Mouse (Mus musculus) splenic B cell, adult 2 months (primary cell): Measurements from ENCODE around the gene Acta2.

Experiments used
- DNase-seq: peaks from one replicate; pipeline ENCODE4 v3.0.0-alpha.2; 2011; ENCODE audit warnings: low read depth, low spot score
- H3K27me3 ChIP-seq: 2 replicates; pipeline ENCODE4 v1.6.1; 2012; ENCODE audit warnings: mild to moderate bottlenecking, low read length, moderate library complexity, mixed read lengths; ENCODE audit not compliant: control insufficient read depth, poor library complexity, insufficient read depth, severe bottlenecking
- H3K36me3 ChIP-seq: 2 replicates; pipeline ENCODE4 v1.6.1; 2012; ENCODE audit warnings: mild to moderate bottlenecking, low read length, moderate library complexity, mixed read lengths; ENCODE audit not compliant: control insufficient read depth, poor library complexity, insufficient read depth, severe bottlenecking

The Acta2 gene

DNA sequence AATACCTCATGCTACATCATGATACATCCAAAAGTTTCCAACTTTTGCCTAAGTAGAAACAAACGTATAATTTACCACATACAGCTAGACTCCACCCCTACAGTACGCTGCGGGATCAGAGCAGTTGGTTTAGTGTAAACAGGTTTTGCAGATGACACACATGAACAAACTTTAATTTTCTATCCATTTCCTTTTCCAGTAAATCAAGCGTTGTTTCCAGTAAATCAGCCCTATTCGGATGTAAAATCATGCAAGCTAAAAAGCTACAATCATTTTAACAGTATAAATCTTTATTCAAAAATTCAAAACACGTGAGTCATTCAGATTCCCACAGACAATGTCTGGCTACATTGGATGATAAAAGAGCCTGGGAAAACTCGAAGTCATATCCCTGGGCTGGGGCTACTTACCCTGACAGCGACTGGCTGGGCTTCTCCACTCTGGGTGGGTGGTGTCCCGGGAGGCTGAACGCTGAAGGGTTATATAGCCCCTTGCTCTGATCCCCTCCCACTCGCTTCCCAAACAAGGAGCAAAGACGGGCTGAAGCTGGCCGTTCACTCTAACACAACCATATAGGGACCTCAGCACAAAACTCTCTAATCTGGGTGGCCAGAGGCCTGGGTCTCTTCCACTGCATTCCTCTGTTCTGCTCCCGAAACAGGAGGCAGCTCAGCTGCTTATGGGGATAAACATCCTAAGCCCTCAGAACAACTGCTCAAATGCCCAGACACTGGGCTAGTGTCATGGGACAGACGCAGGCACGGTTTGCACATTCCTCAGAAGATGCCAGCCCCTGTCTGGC, at the start of gene Acta2:
Acta2 (minus strand) TSS at position 711 of the 802 bp plus-strand sequence.
- no peak for DNase-seq
- H3K27me3 ChIP-seq = no peaks in the 10 kb centered on the region
- no peaks in the 10 kb centered on the region for H3K36me3 ChIP-seq

DNA sequence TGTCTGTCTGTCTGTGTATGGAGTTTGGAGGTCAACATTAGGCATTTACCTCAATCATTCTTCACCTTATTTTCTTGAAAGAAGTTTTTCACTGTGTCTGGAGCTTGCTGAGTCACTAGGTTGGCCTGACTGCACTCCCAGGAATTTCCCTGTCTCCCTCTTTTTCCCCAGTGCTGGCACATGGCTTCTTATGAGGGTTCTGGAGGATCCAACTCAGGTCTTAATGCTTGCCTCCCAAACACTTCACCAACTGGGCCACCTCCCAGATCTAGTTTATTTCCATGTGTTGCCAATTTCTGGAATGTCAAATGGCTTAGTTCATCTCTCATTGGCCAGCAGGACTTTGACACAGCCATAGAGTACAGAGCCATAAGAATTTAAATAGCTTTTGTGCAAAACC, 49.5 kb upstream of the Acta2 start:
- DNase-seq = no peak
- H3K36me3 ChIP-seq = 0 out of 2 replicates have a peak, but pooled peaks cover 1% of the 10 kb centered on the region
- no peaks in the 10 kb centered on the region for H3K27me3 ChIP-seq

- DNase-seq = no peak
- no peaks in the 10 kb centered on the region for H3K36me3 ChIP-seq
- H3K27me3 ChIP-seq = no peaks in the 10 kb centered on the region
Observed at GRCm38 (mm10) chr19:34300430-34300829, 45.0 kb upstream of the Acta2 start.

- no peaks in the 10 kb centered on the region for H3K27me3 ChIP-seq
- DNase-seq = no peak
- no peaks in the 10 kb centered on the region for H3K36me3 ChIP-seq
Observed at GRCm38 (mm10) chr19:34299229-34299628, 43.8 kb upstream of the Acta2 start.

DNA sequence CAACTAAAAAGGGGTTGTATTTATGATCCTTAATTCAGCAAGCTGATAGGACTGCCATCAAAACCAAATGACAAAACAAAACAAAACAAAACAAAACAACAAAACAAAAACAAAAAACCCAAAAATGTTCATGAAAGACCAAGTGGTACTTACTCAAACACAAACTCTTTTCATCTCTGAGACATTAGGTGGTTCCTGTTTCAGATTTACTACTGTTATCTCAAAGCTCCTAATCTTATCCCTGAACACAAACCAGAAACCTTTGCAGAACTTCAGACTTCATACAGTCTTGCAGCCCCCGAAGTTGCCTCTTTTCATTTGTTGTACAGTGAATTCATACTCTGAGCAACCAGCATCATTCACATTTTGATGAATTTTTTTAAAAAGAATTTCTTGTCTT, 43.1 kb upstream of the Acta2 start:
- Histone ChIP-seq H3K27me3 (no peaks in the 10 kb centered on the region), H3K36me3 (no peaks in the 10 kb centered on the region)
- DNase-seq = no peak

- H3K36me3 ChIP-seq = no peaks in the 10 kb centered on the region
- DNase-seq = no peak
- H3K27me3 ChIP-seq = no peaks in the 10 kb centered on the region
Observed at GRCm38 (mm10) chr19:34295442-34295841, 40.1 kb upstream of the Acta2 start.

GRCm38 (mm10) chr19:34293376-34293947, 38.1 kb upstream of the Acta2 start:
- Histone ChIP-seq H3K36me3 (no peaks in the 10 kb centered on the region), H3K27me3 (no peaks in the 10 kb centered on the region)
- no peak for DNase-seq

GRCm38 (mm10) chr19:34292701-34293100, 37.3 kb upstream of the Acta2 start:
- H3K27me3 ChIP-seq = no peaks in the 10 kb centered on the region; the same call in 1 of the 2 replicates
- DNase-seq = no peak
- H3K36me3 ChIP-seq = no peaks in the 10 kb centered on the region

DNA sequence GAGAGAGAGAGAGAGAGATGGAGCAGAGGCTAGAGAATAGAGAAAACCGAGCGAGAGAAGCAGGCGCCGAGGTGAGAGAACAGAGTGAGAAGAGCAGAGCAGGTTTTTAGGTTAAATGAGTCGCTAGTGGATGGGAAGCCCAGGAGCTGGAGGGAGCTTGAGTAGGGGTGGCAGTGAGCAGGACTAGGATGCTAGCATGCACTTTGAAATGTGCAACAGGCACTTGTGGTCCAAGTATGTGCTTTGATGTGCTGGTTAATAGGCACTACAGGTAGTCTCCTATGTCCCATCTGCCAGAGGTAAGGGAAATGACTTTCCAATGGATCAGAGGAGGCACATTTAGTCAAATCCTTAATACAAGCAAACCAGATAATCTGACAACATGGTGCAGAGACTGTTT, 36.6 kb upstream of the Acta2 start:
- no peak for DNase-seq
- Histone ChIP-seq H3K36me3 (no peaks in the 10 kb centered on the region), H3K27me3 (no peaks in the 10 kb centered on the region; the same call in 1 of the 2 replicates)

GRCm38 (mm10) chr19:34291379-34291778, 36.0 kb upstream of the Acta2 start:
- DNase-seq = no peak
- no peaks in the 10 kb centered on the region; the same call in 1 of the 2 replicates for H3K27me3 ChIP-seq
- H3K36me3 ChIP-seq = no peaks in the 10 kb centered on the region

GRCm38 (mm10) chr19:34290872-34291341, 35.5 kb upstream of the Acta2 start:
- DNase-seq = no peak
- no peaks in the 10 kb centered on the region; the same call in 1 of the 2 replicates for H3K27me3 ChIP-seq
- H3K36me3 ChIP-seq = no peaks in the 10 kb centered on the region

DNA sequence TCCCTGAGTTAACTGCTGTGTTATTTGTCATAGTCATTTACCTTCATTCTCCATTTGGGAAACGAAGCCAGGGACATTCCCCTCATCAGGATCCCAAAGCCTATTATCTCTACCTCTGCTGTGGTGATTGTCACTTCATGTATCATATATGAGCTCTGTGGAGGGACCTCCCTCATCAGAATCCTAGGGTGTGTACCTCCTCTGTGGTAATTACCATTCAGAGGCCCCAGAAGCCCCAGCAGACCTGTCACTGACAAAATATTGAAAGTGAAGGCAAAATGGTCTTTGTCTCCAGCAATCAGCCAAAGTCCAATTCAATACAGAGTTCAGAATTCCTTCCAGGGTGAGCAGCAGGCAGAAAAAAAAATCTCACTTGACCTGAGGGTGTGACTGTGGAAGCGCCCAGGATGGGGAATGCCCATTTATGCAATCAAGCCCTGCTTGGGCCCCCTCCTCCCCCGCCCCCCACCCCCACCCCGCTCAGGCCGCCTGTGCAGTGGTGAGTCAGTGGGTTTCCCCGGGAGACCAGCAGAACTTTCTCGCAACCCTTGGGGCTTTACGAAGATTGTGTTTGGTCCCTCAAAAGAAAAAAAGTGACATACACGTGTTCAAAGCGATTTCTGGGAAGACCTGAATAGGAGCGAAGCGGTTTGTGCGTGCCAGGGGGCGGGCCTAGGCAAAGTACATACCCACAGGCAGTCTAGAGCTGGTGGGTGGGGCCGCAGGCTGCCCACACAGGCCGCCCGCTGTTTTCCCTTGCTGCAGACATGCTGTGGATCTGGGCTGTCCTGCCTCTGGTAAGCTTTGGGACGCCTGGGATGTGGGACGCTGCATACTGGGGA, 34.8 kb upstream of the Acta2 start, which contains the start of gene Fas:
Fas (plus strand) TSS at position 719 of the 842 bp plus-strand sequence.
- H3K27me3 ChIP-seq = no peaks in the 10 kb centered on the region; the same call in 1 of the 2 replicates
- DNase-seq = peak; percentile 70
- no peaks in the 10 kb centered on the region for H3K36me3 ChIP-seq

GRCm38 (mm10) chr19:34288696-34289095, 33.3 kb upstream of the Acta2 start:
- no peaks in the 10 kb centered on the region; the same call in 1 of the 2 replicates for H3K27me3 ChIP-seq
- no peak for DNase-seq
- H3K36me3 ChIP-seq = no peaks in the 10 kb centered on the region

GRCm38 (mm10) chr19:34287656-34288415, 32.4 kb upstream of the Acta2 start:
- Histone ChIP-seq H3K27me3 (no peaks in the 10 kb centered on the region; the same call in 1 of the 2 replicates), H3K36me3 (no peaks in the 10 kb centered on the region)
- DNase-seq = peak; percentile 19
